In the genomic region with DNA sequence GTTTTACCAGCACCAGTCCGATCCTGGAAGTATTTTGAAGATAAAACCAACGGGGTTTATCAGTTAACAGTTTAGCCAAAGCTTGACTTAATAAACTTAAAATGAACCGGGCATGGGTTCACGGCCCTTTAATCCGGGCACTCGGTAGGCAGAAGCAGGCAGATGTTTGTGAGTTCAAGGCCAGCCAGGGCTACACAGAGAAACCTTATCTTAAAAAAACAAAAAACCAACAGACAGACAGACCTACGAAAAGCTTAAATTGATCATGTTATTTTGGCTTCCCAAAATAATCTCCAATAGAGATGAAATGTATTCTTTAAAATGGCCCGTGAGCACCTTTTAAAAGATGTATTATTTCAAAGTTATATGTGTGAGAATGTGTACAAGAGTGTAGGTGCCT, we compare ENCODE assay signal across 8 mouse cellular contexts. TPM values are rescaled to one million over a fixed set of nuclear protein-coding genes. Genes with fewer than 3 reads are reported as not detected.
DNase-seq lines count a peak whose midpoint lies in the region; ATAC-seq and TF ChIP-seq lines count a peak whose summit lies in the region.

No protein-coding gene starts in this region.

- H3K9me3 ChIP-seq in kidney, embryonic 15.5 days (replicated peaks): no peaks in the 10 kb centered on the region
- H3K9me3 ChIP-seq in hindbrain, embryonic 16.5 days (ENCODE audit: control insufficient read depth, low read length): no peaks in the 10 kb centered on the region
- no peaks in the 10 kb centered on the region for H3K9me3 ChIP-seq in midbrain, embryonic 16.5 days (replicated peaks; ENCODE audit: control insufficient read depth, low read length, poor library complexity, severe bottlenecking)

- TF ChIP-seq CTCF in cortical plate, adult 2 months (IDR thresholded peaks at IDR 0.05; ENCODE audit: extremely low read depth, insufficient read depth, low read length): no peak

- no peak for DNase-seq in kidney, adult 18-20 months
- DNase-seq in Muller cell, postnatal 12 days (ENCODE audit: inconsistent ontology term): no peak
- no peak for DNase-seq in left cerebral cortex, postnatal 36 days (ENCODE audit: low spot score in 2 of 2)
- no peak for DNase-seq in B cell, adult 2 months

- H3K9ac ChIP-seq in kidney, embryonic 15.5 days: peak overlapping the region; percentile 82
- H3K9ac ChIP-seq in hindbrain, embryonic 16.5 days (ENCODE audit: low read depth, low read length): peak overlapping the region; percentile 91
- peak overlapping the region; percentile 83 for H3K9ac ChIP-seq in midbrain, embryonic 16.5 days (ENCODE audit: low read depth, low read length)

- peaks cover 36% of the 10 kb centered on the region for H3K36me3 ChIP-seq in kidney, embryonic 15.5 days
- peaks cover 4% of the 10 kb centered on the region; the same call in 1 of the 2 replicates for H3K36me3 ChIP-seq in hindbrain, embryonic 16.5 days (ENCODE audit: control insufficient read depth, insufficient read depth, low read length)
- peaks cover 14% of the 10 kb centered on the region; the same call in 1 of the 2 replicates for H3K36me3 ChIP-seq in midbrain, embryonic 16.5 days (ENCODE audit: control insufficient read depth, insufficient read depth, low read length)

- H3K4me1 ChIP-seq in kidney, embryonic 15.5 days: peaks cover 15% of the 10 kb centered on the region
- peaks cover 2% of the 10 kb centered on the region; the same call in 1 of the 2 replicates for H3K4me1 ChIP-seq in cortical plate, adult 2 months (ENCODE audit: control insufficient read depth, insufficient read depth, low read length)
- H3K4me1 ChIP-seq in hindbrain, embryonic 16.5 days (ENCODE audit: control insufficient read depth, insufficient read depth, low read depth, low read length): peaks cover 14% of the 10 kb centered on the region
- peaks cover 15% of the 10 kb centered on the region for H3K4me1 ChIP-seq in midbrain, embryonic 16.5 days (ENCODE audit: control insufficient read depth, insufficient read depth, low read length)

- ATAC-seq in kidney, embryonic 15.5 days (replicated peaks; ENCODE audit: low FRiP score): no peak
- no peak for ATAC-seq in hindbrain, embryonic 16.5 days
- no peak for ATAC-seq in midbrain, embryonic 16.5 days

- WGBS in kidney, embryonic 15.5 days: 37% methylated on average over 8 of the region's 8 CpGs
- 44% methylated on average over 8 of the region's 8 CpGs for WGBS in hindbrain, embryonic 16.5 days
- WGBS in midbrain, embryonic 16.5 days: 42% methylated on average over 8 of the region's 8 CpGs

- H3K27ac ChIP-seq in kidney, embryonic 15.5 days: no peak overlapping the region; the same call in 1 of the 2 replicates
- no peak overlapping the region for H3K27ac ChIP-seq in cortical plate, adult 2 months (ENCODE audit: insufficient read depth, low read length)
- H3K27ac ChIP-seq in hindbrain, embryonic 16.5 days (ENCODE audit: low read depth, low read length): no peak overlapping the region; the same call in 1 of the 2 replicates
- H3K27ac ChIP-seq in midbrain, embryonic 16.5 days (ENCODE audit: low read length): no peak overlapping the region; the same call in 1 of the 2 replicates

- H3K27me3 ChIP-seq in kidney, embryonic 15.5 days: peaks cover 20% of the 10 kb centered on the region
- 0 out of 2 replicates have a peak, but pooled peaks cover under 1% of the 10 kb centered on the region for H3K27me3 ChIP-seq in hindbrain, embryonic 16.5 days (replicated peaks; ENCODE audit: control insufficient read depth, insufficient read depth, low read length)
- no peaks in the 10 kb centered on the region; the same call in 1 of the 2 replicates for H3K27me3 ChIP-seq in midbrain, embryonic 16.5 days (ENCODE audit: control insufficient read depth, insufficient read depth, low read depth, low read length)

- H3K4me3 ChIP-seq in kidney, embryonic 15.5 days (replicated peaks): peak overlapping the region; percentile 88
- peak overlapping the region; percentile 81 for H3K4me3 ChIP-seq in cortical plate, adult 2 months (ENCODE audit: insufficient read depth, low read length)
- peak overlapping the region; percentile 92 for H3K4me3 ChIP-seq in hindbrain, embryonic 16.5 days (ENCODE audit: low read length)
- peak overlapping the region; percentile 65 for H3K4me3 ChIP-seq in midbrain, embryonic 16.5 days (ENCODE audit: low read depth, low read length)

- intact Hi-C loops in left cerebral cortex, postnatal 36 days (cut with DNase I): loop anchor here (2.0 kb wide), 1 partner anchor 75 kb away; no protein-coding TSS in a partner anchor

- H3K4me2 ChIP-seq in kidney, embryonic 15.5 days: peak overlapping the region; percentile 82
- H3K4me2 ChIP-seq in hindbrain, embryonic 16.5 days (ENCODE audit: low read length): peak overlapping the region; percentile 92
- peak overlapping the region; percentile 67 for H3K4me2 ChIP-seq in midbrain, embryonic 16.5 days (ENCODE audit: low read length)

- no peak for TF ChIP-seq POLR2A in cortical plate, adult 2 months (IDR thresholded peaks at IDR 0.05; ENCODE audit: extremely low read depth, insufficient read depth, low read length)

RNA-seq across cellular contexts. Expression of gene Actr5, which starts 1.0 kb away (rescaled TPM):
- polyA plus RNA-seq in kidney, embryonic 15.5 days (2015; fragmentation: Nextera tagmentation; extraction: Ambion mirVana): 10.9 and 12.3 TPM in 2 replicates
- 6.9 and 7.4 TPM in 2 replicates for polyA plus RNA-seq in cortical plate, adult 2 months (2012; rRNA removed)
- polyA plus RNA-seq in hindbrain, embryonic 16.5 days (2015; fragmentation: Nextera tagmentation; extraction: Ambion mirVana): 6.2 and 12.0 TPM in 2 replicates
- 8.9 and 9.5 TPM in 2 replicates for polyA plus RNA-seq in midbrain, embryonic 16.5 days (2015; fragmentation: Nextera tagmentation; extraction: Ambion mirVana)
- total RNA-seq in left cerebral cortex, postnatal 36 days (2021): 10 to 100 TPM; 12.1 to 13.1 TPM

RNA-seq across cellular contexts. Expression of gene Slc32a1, which starts 15.1 kb away (rescaled TPM):
- 0.12 and 0.14 TPM in 2 replicates for polyA plus RNA-seq in kidney, embryonic 15.5 days (2015; fragmentation: Nextera tagmentation; extraction: Ambion mirVana)
- polyA plus RNA-seq in cortical plate, adult 2 months (2012; rRNA removed): 73.8 and 87.3 TPM in 2 replicates
- 10.4 and 15.0 TPM in 2 replicates for polyA plus RNA-seq in hindbrain, embryonic 16.5 days (2015; fragmentation: Nextera tagmentation; extraction: Ambion mirVana)
- polyA plus RNA-seq in midbrain, embryonic 16.5 days (2015; fragmentation: Nextera tagmentation; extraction: Ambion mirVana): 8.2 and 8.6 TPM in 2 replicates
- total RNA-seq in left cerebral cortex, postnatal 36 days (2021): 10 to 100 TPM; 95.4 to 97.9 TPM

RNA-seq across cellular contexts. Expression of gene Ppp1r16b, which starts 39.5 kb away (rescaled TPM):
- 14.9 and 15.3 TPM in 2 replicates for polyA plus RNA-seq in kidney, embryonic 15.5 days (2015; fragmentation: Nextera tagmentation; extraction: Ambion mirVana)
- 51.5 and 55.4 TPM in 2 replicates for polyA plus RNA-seq in cortical plate, adult 2 months (2012; rRNA removed)
- polyA plus RNA-seq in hindbrain, embryonic 16.5 days (2015; fragmentation: Nextera tagmentation; extraction: Ambion mirVana): 26.4 and 27.2 TPM in 2 replicates
- 22.0 and 27.7 TPM in 2 replicates for polyA plus RNA-seq in midbrain, embryonic 16.5 days (2015; fragmentation: Nextera tagmentation; extraction: Ambion mirVana)
- total RNA-seq in left cerebral cortex, postnatal 36 days (2021): 100 to 1,000 TPM; 125 to 129 TPM
